Mouse (Mus musculus): ENCODE data around the gene Isy1.

Isy1 gene

DNA sequence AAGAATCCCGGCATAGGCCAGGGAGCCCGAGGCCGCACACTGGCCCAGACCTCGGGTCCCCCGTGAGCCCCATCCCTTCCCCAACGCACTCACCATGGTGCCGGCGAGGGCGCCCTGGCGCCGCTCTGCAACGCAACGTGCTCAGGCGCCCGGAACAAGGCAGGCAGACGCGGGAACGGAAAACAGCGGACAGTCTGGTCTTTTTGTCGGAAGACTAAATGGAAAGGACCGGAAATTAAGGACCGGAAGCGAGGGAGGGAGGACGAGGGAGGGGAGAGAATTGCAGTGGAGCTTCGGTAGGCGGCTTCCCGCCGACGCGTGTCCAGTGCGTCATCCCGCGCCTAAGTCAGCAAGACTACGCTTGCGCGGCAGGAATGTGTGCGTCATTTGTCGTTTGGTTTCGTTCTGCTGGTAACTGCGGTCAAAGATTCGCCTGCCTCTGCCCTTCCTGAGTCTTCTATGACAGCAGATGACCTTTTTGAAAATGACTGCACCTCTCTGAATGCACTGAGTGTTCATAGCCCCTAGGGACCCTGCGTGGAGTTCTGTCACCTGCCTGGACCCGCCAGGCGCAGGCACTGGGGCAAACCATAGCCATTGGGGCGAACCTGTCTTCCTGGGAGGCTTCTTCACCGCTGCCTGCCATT, at the start of gene Isy1:
Gene Isy1 (minus strand): TSS at position 248 of the 647 bp plus-strand sequence.
- peak; percentile 100 for DNase-seq (ENCODE audit: low read depth, low spot score)

DNA sequence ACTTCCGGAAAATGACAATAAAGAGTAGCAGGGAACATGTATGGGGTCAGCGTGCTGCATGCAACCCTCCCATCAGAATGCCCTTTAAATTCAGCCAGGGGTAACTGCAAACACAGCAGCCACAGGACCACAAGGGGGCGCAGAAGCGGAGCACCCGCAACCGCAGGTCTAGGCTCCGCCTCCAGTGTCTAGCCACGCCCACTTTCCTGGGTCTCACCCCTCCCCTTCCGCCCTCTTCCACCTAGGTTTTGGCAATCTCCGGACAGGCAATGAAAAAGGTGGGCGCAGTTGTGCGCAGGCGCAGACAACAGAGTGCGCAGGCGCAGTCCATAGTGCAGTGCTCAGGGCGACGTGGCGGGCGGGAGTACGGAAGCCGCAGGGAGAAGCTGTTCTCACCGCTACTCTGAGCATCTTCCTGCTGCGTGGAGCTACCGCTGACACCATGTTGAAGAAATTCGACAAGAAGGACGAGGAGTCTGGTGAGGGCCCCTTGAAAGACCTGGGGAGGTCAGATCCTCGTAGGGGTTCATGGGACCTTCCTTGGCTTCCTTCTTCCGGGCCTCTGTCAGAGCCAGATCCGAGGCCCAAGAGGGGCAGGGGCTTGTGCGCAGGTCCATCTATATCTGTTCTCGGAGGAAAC, 49.1 kb upstream of the Isy1 start, which contains the start of gene Copg1:
Gene Copg1 (plus strand): TSS at position 221 of the 640 bp plus-strand sequence.
- peak; percentile 99 for DNase-seq (ENCODE audit: low read depth, low spot score)

- DNase-seq (ENCODE audit: low read depth, low spot score), result no peak
Observed at GRCm38 (mm10) chr6:87886721-87887120, 48.1 kb upstream of the Isy1 start.

GRCm38 (mm10) chr6:87882816-87883215, 44.2 kb upstream of the Isy1 start:
- DNase-seq (ENCODE audit: low read depth, low spot score), result peak; percentile 97

GRCm38 (mm10) chr6:87882221-87882620, 43.6 kb upstream of the Isy1 start:
- DNase-seq (ENCODE audit: low read depth, low spot score), result no peak

DNA sequence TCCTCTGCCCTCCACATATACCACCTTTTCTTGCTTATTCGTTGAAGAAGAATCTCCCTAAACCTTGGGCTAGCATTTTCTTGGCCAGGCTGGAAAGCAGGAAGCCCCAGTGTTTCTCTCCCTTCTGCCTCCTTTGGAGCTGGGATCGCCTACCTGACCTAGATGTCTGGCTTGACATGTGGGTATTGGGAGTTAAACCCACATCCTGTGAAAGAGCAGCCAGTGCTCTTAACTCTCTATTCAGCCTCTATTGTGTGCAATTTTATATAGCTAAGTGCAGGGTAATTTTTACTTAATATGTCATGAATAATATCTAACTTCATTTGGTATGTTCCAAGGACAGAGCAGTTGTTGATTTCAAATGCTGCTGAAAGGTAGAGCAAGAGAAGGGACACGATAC, 41.0 kb upstream of the Isy1 start:
- no peak for DNase-seq (ENCODE audit: low read depth, low spot score)

DNA sequence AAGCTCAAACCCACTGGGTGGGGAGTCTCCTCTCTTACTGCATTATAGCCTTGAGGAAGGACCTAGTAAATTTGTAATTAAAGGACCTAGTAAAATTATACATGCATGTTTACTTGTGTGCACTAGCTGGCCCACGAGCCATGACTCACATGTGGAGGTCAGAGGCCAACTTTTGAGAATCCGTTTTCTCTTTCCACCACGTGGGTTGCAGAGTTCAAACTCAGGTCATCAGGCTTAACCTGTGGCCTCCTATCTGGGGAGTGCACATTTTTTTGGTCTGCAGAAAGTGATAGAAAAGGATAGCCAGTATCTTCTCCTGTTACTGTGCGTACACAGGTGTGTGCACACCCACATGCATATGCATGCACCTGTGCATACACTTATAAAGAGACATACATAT, 40.4 kb upstream of the Isy1 start:
- DNase-seq (ENCODE audit: low read depth, low spot score), result no peak

GRCm38 (mm10) chr6:87876068-87876643, 37.6 kb upstream of the Isy1 start:
- DNase-seq (ENCODE audit: low read depth, low spot score), result no peak

DNA sequence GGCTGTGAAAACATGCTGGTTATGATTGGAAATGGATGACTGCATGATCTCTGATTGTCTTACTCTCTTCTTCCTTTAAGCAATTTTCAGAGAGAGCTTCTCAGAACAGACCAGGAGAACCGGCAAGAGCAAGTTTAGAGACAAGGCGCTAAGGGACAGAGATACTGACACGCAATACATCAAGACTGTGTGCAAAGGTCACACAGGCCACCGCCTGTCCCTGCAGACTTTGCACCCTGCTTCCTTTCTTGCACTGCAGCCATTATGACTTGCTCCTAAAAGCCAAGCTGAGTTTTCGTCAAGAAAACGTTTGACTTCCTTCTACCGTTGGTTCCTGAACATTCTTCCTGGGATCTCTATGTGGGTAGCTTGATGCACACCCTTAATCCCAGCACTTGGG, 37.0 kb upstream of the Isy1 start:
- DNase-seq (ENCODE audit: low read depth, low spot score), result no peak

DNA sequence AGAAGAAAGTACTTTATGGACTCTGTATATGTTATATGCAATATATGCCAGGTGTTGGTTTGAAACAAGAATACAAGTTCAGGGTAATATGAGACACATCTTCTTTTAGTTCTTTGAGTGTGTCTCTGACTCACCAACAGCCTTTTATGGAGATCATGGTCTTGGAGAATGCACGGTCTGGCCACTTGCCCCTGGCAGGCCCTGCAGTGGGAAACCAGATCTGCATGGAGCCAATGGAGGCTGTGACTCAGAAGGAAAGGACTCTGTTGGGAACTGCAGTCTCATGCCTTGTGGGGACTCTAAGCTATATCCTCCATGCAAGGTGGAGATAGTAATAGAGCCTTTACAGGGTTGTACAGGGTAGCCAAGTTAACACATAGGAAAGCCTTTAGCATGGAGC, 36.5 kb upstream of the Isy1 start:
- DNase-seq (ENCODE audit: low read depth, low spot score), result peak; percentile 45

- DNase-seq (ENCODE audit: low read depth, low spot score), result no peak
Observed at GRCm38 (mm10) chr6:87873963-87874362, 35.4 kb upstream of the Isy1 start.

- no peak for DNase-seq (ENCODE audit: low read depth, low spot score)
Observed at GRCm38 (mm10) chr6:87873104-87873503, 34.5 kb upstream of the Isy1 start.

GRCm38 (mm10) chr6:87871240-87871639, 32.6 kb upstream of the Isy1 start:
- no peak for DNase-seq (ENCODE audit: low read depth, low spot score)

DNA sequence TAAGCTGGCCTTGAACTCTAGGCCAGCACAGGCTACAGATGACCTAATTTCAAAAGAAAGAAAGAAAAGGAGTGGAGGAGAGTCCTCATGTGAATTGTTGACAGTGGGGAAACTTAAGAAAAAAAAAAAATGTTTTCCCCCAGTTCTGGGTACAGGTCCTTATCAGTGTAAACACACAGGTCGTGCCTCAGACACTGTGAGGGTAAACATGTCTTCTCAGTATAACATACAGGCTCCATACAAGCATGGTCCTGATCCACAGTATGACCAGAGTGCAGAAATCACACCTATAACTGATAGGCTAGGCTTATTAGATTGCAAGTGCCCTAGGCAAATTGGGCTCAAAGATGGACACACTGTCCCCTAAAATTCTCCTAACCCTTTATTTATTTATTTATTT, 31.8 kb upstream of the Isy1 start:
- DNase-seq (ENCODE audit: low read depth, low spot score), result no peak

DNA sequence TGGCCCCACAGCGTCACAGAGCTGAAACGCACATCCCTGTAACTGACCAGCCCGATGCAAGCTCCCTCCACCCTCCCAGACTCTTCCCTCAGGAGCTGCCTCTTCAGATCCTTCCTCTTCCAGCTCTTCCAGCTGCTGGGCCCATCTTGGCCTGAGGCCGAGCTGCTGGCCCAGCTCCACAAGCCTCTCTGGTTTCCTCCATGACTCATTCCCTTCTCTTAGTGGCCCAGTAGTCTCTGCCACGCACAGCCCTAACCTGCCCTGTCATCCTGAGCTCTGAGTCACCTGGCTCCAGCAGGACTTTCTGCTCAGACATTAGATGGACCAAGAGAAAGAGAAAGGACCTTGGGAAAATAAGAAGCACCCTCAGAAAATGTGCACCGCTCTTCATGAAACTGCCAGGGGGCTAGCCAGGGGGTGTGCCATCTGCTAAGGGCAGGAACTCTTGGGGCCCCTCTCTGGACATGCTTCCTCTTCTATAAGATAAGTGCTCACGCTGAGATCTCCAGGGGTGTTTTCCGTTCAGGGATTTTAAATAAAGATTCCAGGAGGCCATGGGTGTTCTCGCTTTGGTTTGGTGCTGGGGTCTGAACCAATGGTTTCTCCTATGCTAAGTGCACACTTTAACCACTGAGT, 30.4 kb upstream of the Isy1 start:
- DNase-seq (ENCODE audit: low read depth, low spot score), result peak; percentile 63

GRCm38 (mm10) chr6:87867256-87867655, 28.7 kb upstream of the Isy1 start:
- DNase-seq (ENCODE audit: low read depth, low spot score), result peak; percentile 53

DNA sequence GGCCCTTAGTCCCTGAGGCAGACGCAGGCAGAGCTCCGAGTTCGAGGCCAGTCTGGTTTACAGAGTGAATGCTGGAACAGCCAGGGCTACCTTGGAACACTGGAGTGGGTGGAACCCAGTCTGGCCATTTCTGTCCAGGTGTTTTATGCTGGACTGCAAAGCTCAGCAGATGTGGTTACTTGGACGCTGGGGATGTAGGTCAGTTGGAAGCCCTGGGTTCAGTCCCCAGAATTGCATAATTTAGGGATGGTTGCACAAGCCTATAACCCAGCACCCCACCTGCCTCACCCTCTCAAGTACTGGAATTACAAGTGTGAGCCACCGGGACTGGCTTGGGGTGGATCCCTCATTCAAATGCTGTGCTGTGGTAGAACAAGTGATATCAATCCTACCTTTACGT, 27.6 kb upstream of the Isy1 start:
- DNase-seq (ENCODE audit: low read depth, low spot score), result no peak

- DNase-seq (ENCODE audit: low read depth, low spot score), result peak; percentile 86
Observed at GRCm38 (mm10) chr6:87857071-87857470, 18.5 kb upstream of the Isy1 start.

DNA sequence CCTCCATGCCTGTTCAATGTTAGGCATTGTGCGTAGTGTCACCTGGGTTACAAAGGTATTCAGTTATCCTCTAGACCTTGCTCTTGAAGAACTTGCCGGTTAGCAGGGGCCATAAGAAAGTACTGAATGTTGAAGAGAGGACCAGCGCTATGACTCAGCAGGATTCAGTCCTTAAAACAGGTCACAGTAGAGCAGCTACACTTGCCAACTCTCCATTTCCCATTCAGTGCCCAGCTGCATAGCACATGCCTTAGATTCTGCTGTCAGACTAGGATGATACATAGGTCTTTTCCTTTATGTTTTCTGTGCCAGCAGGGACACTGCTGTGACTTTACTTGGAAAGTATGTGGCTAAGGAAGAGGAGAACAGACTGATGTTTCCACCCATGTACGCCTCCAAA, 14.8 kb upstream of the Isy1 start:
- DNase-seq (ENCODE audit: low read depth, low spot score), result no peak

GRCm38 (mm10) chr6:87851871-87852270, 13.3 kb upstream of the Isy1 start:
- DNase-seq (ENCODE audit: low read depth, low spot score), result no peak

GRCm38 (mm10) chr6:87850900-87851614, 12.5 kb upstream of the Isy1 start, which contains the start of gene Cnbp:
Gene Cnbp, minus strand, starts transcription at chr6:87851106.
- peak; percentile 99 for DNase-seq (ENCODE audit: low read depth, low spot score)
